Mouse (Mus musculus) skeletal muscle tissue, adult 2 months (tissue): ENCODE measurements at regions not wholly inside any gene's neighbourhood (a gene's known extent, or its start where the extent isn't known, plus 50 kb on each side); places are given as distances from the start of the nearest gene placed in this dataset.
"Not testable (repeated sequence)": the region's sequence is repeated elsewhere in the genome, so short reads cannot be mapped to it uniquely, and the experiment has no call there.

Source experiments
- DNase-seq: peaks from one replicate; pipeline ENCODE4 v3.0.0-alpha.2; 2012; ENCODE audit warnings: low read depth, low spot score

GRCm38 (mm10) chr1:51411726-51412125, 66.5 kb downstream of the Nabp1 start:
- no peak for DNase-seq

- DNase-seq: no peak
Observed at GRCm38 (mm10) chr1:51403632-51404031, 74.6 kb downstream of the Nabp1 start.

- no peak for DNase-seq
Observed at GRCm38 (mm10) chr1:51402533-51402925, 75.7 kb downstream of the Nabp1 start.

- peak; percentile 10 for DNase-seq
Observed at GRCm38 (mm10) chr1:51401846-51402532, 76.2 kb downstream of the Nabp1 start.

DNA sequence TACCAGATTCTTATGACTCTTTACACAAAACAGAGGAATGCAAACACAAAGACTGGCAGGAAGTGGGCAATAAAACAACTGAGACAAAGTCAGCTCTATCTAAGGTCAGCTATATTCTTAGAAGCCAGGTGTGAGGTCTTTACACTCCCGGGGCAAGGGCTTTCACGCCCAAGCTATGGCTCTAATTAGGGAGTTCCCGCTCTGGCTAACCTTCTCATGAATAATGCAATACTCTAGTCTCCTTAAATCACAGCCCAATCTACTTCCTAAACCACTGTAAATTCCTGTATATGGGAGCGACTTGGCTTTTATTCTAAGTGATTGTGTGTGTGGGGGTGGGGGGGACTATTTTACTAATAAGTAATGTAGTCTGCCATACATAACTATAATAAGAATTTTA, 77.7 kb downstream of the Nabp1 start:
- DNase-seq: not testable (repeated sequence)

DNA sequence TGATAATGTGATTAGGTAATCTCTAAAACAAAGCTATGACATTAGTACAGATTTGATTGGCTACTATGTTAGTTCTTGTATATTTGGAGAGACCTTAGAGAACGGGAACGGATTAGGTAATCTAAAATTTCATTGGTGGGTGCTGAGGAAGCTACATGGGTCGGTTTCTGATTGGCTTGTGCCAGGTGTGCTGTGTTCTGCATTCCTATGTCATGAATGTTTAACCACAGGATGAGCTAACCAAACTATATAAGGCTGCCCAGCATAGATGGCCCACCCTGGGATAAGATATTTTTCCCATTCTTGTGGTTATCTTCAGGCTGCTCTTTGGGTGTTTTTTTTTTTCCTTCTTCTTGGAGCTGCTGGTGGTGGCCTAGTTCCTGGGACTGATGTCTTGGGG, 91.4 kb downstream of the Nabp1 start:
- DNase-seq: no peak

DNA sequence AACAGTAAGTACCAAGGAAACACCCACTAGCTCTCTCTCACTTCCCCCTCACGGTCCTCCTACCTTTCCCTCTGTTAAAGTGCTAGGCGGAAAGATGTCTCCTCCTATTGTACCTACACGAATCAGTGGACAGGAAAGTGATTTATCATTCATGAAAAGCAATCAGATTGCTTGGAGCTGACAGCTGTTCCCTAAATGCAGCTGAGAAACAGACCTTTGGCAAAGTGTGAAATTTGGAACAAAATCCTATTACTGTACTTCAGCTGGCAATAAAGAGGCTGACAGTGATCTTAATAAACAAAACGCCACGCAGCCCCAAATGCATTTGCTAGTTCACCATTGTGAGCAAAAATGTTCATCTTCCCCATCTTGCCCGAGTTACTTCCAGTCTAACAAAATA, 94.2 kb downstream of the Nabp1 start:
- no peak for DNase-seq

DNA sequence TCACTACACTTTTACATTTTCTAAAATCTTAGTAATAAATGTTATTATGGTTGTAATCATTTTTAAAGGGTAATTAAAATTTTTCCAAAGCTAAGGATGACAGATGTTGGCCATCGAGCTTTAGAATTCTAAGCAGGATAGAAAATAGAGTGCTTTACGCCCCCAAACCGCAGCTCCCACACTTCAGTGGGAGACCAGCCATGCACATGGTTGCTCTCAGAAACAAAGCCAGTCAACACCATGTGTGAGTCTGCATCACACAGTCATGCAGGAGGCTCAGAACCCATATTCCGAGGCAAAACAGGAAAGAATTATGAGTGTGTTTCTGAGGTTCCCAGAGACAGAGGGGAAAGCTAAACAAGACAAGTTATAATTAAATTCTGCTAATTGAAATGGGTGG, 91.3 kb downstream of the Cavin2 start:
- no peak for DNase-seq

- DNase-seq: no peak
Observed at GRCm38 (mm10) chr1:51367587-51367986, 78.7 kb downstream of the Cavin2 start.

- no peak for DNase-seq
Observed at GRCm38 (mm10) chr1:51360095-51360494, 71.2 kb downstream of the Cavin2 start.
